Mouse (Mus musculus) embryonic facial prominence, embryonic 14.5 days (tissue): Measurements from ENCODE around the gene Gpat2. TPM values are rescaled to one million over a fixed set of nuclear protein-coding genes. Genes with fewer than 3 reads are reported as not detected.

Source experiments
- ATAC-seq: fragments of 200-750 bp; cut with Nextera tagmentation; 2 replicates; pipeline ENCODE4 v1.8.0; 2017; ENCODE audit warnings: low read depth, moderate number of reproducible peaks, moderate TSS enrichment
- DNase-seq: peaks from one replicate; pipeline ENCODE4 v3.0.0-alpha.2; 2015; ENCODE audit warnings: low spot score
- H3K27ac ChIP-seq: fragments of 300-500 bp; sonication (generic); replicated peaks from 2 replicates; pipeline ENCODE4 v1.5.1; 2014; ENCODE audit warnings: low read depth, mild to moderate bottlenecking, low read length, moderate library complexity
- H3K27me3 ChIP-seq: fragments of 300-500 bp; sonication (generic); replicated peaks from 2 replicates; pipeline ENCODE4 v1.6.1; 2014; ENCODE audit warnings: low read length; ENCODE audit not compliant: control insufficient read depth, insufficient read depth
- H3K36me3 ChIP-seq: fragments of 300-500 bp; sonication (generic); 2 replicates; pipeline ENCODE4 v1.6.1; 2014; ENCODE audit warnings: low read length, mixed read lengths; ENCODE audit not compliant: control insufficient read depth, insufficient read depth
- H3K4me1 ChIP-seq: fragments of 300-500 bp; sonication (generic); 2 replicates; pipeline ENCODE4 v1.6.1; 2014; ENCODE audit warnings: antibody characterized with exemption, low read length; ENCODE audit not compliant: control insufficient read depth, insufficient read depth
- H3K4me2 ChIP-seq: fragments of 300-500 bp; sonication (generic); 2 replicates; pipeline ENCODE4 v1.6.1; 2014; ENCODE audit warnings: low read depth, mild to moderate bottlenecking, low read length, moderate library complexity, mixed read lengths
- H3K4me3 ChIP-seq: fragments of 300-500 bp; sonication (generic); 2 replicates; pipeline ENCODE4 v1.5.1; 2014; ENCODE audit warnings: low read depth, mild to moderate bottlenecking, low read length
- H3K9ac ChIP-seq: fragments of 300-500 bp; sonication (generic); 2 replicates; pipeline ENCODE4 v1.6.1; 2014; ENCODE audit warnings: low read depth, mild to moderate bottlenecking, low read length, moderate library complexity, mixed read lengths
- H3K9me3 ChIP-seq: fragments of 300-500 bp; sonication (generic); 2 replicates; pipeline ENCODE4 v1.6.1; 2016; ENCODE audit warnings: low read length; ENCODE audit not compliant: control insufficient read depth
- WGBS: fragments of 180-500 bp; shearing (Covaris S2); extraction: QIAGEN DNeasy Blood & Tissue Kit; methylation state at CpG from one replicate; pipeline ENCODE4 v1.1.7; 2014; 5-methylcytosine and 5-hydroxymethylcytosine counted together
- polyA plus RNA-seq: library from polyadenylated mRNA; unstranded; fragments of >200 nt; fragmentation: Nextera tagmentation; extraction: Ambion mirVana; gene quantifications from 2 replicates; pipeline ENCODE4 v1.2.1, GENCODE M21; 2014

Gene Gpat2
- polyA plus RNA-seq, 1 experiment from 2014 or later = 0.26 TPM

DNA sequence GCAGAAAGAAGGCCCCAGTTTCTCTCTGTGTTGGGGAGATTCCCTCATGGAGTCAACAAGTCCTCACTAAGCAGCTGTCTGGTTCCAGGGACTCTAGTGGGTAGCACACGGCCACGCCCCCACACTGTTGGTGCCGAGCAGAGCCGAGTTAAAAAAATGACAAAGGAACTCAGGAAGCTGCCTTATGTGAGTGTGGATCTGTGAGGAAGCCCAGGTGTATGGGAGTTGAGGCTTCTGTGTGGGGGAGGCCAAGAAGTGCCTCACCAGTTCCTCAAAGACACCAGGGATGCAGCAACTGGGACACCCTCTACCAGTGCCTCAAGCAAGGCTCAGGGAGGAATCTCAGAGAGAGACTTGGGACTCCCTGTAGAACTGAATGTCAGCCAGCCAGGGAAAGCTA is 54.2 kb downstream of the Gpat2 start:
- no peaks in the 10 kb centered on the region for H3K36me3 ChIP-seq

GRCm38 (mm10) chr2:127479763-127480162 is 54.8 kb downstream of the Gpat2 start:
- Histone ChIP-seq H3K36me3 (no peaks in the 10 kb centered on the region), H3K27ac (no peak overlapping the region), H3K27me3 (peaks cover 49% of the 10 kb centered on the region), H3K4me3 (no peak overlapping the region), H3K4me2 (no peak overlapping the region), H3K4me1 (peaks cover 22% of the 10 kb centered on the region), H3K9me3 (no peaks in the 10 kb centered on the region), H3K9ac (no peak overlapping the region)
- ATAC-seq = no peak
- no peak for DNase-seq
- 65% methylated on average over 10 of the region's 10 CpGs for WGBS

More for the DNA sequence above, 54.2 kb downstream of the Gpat2 start:
- Histone ChIP-seq H3K9ac (no peak overlapping the region), H3K4me3 (no peak overlapping the region), H3K27me3 (peaks cover 43% of the 10 kb centered on the region), H3K4me1 (peaks cover 17% of the 10 kb centered on the region), H3K27ac (no peak overlapping the region), H3K4me2 (no peak overlapping the region), H3K9me3 (no peaks in the 10 kb centered on the region)
- DNase-seq (no peak), ATAC-seq (no peak)
- 80% methylated on average over 4 of the region's 4 CpGs for WGBS

DNA sequence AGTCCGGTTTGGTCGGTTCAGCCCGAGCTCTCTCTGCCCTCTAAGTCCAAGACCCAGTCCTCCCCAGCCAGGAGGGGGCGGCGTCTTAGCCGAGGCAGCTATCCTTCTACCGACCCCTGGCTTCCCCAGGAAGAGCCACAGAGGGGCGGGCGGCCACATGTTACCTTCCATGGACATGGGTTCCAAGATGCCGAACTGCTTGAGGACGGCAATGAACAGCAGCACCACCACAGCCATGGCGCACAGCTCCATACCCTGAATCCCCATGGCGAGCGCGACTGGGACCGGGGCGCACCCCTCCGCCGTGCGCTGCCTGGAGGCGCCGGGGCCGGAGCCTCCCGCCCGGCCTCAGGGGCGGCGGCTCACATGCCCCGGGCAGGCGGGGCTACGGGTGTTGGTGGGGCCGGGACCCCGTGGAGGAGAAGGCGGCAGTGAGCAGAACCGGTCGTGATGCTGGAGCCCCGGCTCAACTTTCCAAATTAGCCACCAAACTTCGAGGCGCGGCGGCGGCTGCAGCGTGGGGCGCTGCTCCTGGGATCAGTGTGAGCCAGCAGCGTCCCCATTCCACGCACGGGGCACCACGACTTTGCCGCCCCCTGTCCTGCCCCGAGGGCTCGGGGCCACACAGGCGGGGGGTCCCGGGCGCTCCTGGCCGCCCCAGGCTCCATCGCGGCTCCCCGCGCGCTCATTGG is 57.0 kb downstream of the Gpat2 start:
- peak overlapping the region; percentile 80 for H3K4me2 ChIP-seq
- peak overlapping the region; percentile 34; the same call in 1 of the 2 replicates for H3K27ac ChIP-seq
- peak; percentile 49 for ATAC-seq
- no peaks in the 10 kb centered on the region for H3K36me3 ChIP-seq
- no peaks in the 10 kb centered on the region for H3K9me3 ChIP-seq
- WGBS = under 1% methylated on average over 35 of the region's 59 CpGs
- DNase-seq = no peak
- H3K9ac ChIP-seq = peak overlapping the region; percentile 67
- peaks cover 26% of the 10 kb centered on the region for H3K4me1 ChIP-seq
- H3K27me3 ChIP-seq = peaks cover 53% of the 10 kb centered on the region
- H3K4me3 ChIP-seq = peak overlapping the region; percentile 55

DNA sequence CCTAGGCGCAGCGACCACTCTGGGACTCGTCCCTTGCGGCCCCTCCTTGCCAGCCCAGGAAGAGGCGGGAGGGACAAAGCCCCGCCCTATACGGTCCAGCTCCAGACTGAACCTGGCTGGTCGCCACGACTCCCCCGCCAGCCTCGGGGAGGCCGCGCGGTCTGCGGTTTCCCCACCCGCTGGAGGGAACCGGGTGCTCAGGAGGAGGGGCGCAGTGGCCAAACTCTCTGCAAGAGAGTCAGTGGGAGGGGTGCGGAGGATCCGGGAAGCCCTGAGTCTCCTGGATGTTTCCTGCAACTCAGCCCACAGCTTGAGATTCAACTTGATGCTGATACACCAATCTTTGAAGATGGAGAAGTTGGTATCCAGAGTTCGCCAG is 57.5 kb downstream of the Gpat2 start:
- peak overlapping the region; percentile 55 for H3K4me3 ChIP-seq
- WGBS = under 1% methylated on average over 15 of the region's 21 CpGs
- H3K9ac ChIP-seq = peak overlapping the region; percentile 67
- peak overlapping the region; percentile 80 for H3K4me2 ChIP-seq
- no peaks in the 10 kb centered on the region for H3K36me3 ChIP-seq
- H3K4me1 ChIP-seq = peaks cover 26% of the 10 kb centered on the region
- H3K27me3 ChIP-seq = peaks cover 53% of the 10 kb centered on the region
- no peak overlapping the region for H3K27ac ChIP-seq
- ATAC-seq (peak; percentile 83), DNase-seq (peak; percentile 92)
- no peaks in the 10 kb centered on the region for H3K9me3 ChIP-seq

GRCm38 (mm10) chr2:127483001-127483400 is 58.0 kb downstream of the Gpat2 start:
- under 1% methylated on average over 20 of the region's 21 CpGs for WGBS
- Histone ChIP-seq H3K36me3 (no peaks in the 10 kb centered on the region), H3K4me1 (peaks cover 26% of the 10 kb centered on the region), H3K27me3 (peaks cover 53% of the 10 kb centered on the region), H3K9me3 (no peaks in the 10 kb centered on the region), H3K9ac (no peak overlapping the region; the same call in 1 of the 2 replicates), H3K27ac (no peak overlapping the region), H3K4me3 (peak overlapping the region; percentile 55), H3K4me2 (peak overlapping the region; percentile 80)
- peak; percentile 54 for DNase-seq
- ATAC-seq = peak; percentile 16; the same call in 1 of the 2 replicates

DNA sequence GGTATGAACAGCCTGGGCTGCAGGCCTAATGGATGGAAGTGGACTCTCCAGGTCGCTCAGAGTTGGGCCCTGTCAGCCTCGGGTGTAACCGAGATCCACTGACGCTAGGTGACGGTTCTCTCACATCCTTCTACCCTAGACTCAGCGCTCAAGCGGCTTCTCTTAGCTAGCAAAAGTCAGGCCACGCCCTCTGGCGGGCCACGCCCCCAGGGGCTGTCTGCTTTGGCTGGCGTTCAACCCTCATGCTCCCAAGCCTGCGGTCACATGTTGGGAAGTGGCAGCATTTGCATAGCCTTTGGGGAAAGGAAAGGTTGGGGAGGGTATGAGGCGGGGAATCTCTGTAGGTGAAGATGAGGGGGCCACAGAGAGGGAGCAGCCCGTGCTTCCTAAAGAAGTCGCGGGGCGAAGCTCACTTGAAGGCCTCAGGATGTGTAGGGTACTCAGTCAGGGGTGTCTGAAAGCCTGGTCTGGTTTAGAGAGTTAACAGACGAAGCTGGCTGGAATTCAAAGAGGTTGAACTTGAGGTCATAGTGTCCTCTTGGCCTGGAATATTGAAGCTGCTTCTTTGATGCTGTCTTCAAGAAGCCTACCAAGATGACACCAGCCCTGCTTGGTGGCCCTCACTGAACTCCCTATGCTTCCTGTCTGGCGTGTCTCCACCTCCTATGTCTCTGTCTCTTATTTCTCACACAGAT is 59.6 kb downstream of the Gpat2 start:
- WGBS = 4% methylated on average over 19 of the region's 19 CpGs
- Histone ChIP-seq H3K4me2 (peak overlapping the region; percentile 53), H3K27me3 (peaks cover 51% of the 10 kb centered on the region), H3K4me3 (peak overlapping the region; percentile 20), H3K4me1 (peaks cover 26% of the 10 kb centered on the region), H3K9me3 (no peaks in the 10 kb centered on the region), H3K27ac (no peak overlapping the region), H3K36me3 (no peaks in the 10 kb centered on the region), H3K9ac (no peak overlapping the region; the same call in 1 of the 2 replicates)
- DNase-seq = peak; percentile 86
- peak; percentile 62 for ATAC-seq

Other genes starting within 250 kb of the Gpat2 start
- gene 1810024B03Rik, start 216.9 kb upstream of the Gpat2 start, polyA plus RNA-seq = 1.8 and 2.5 TPM in 2 replicates
- 54.6 and 68.6 TPM in 2 replicates for gene Snrnp200, start 216.8 kb upstream of the Gpat2 start, polyA plus RNA-seq
- 58.5 and 60.5 TPM in 2 replicates for gene Ciao1, start 177.4 kb upstream of the Gpat2 start, polyA plus RNA-seq
- 25.6 and 25.9 TPM in 2 replicates for gene Tmem127, start 177.3 kb upstream of the Gpat2 start, polyA plus RNA-seq
- 81.0 and 85.5 TPM in 2 replicates for gene Stard7, start 155.0 kb upstream of the Gpat2 start, polyA plus RNA-seq
- gene Dusp2, start 89.0 kb upstream of the Gpat2 start, polyA plus RNA-seq = 7.1 and 7.4 TPM in 2 replicates
- gene Astl, start 86.6 kb upstream of the Gpat2 start, polyA plus RNA-seq = 0.09 and 0.14 TPM in 2 replicates
- 0.51 and 0.72 TPM in 2 replicates for gene Adra2b, start 62.0 kb upstream of the Gpat2 start, polyA plus RNA-seq
- 16.6 and 19.3 TPM in 2 replicates for gene Fahd2a, start 19.4 kb downstream of the Gpat2 start, polyA plus RNA-seq
- gene Kcnip3, start 96.9 kb downstream of the Gpat2 start, polyA plus RNA-seq = 5.6 and 6.1 TPM in 2 replicates
- 3.3 and 4.1 TPM in 2 replicates for gene Prom2, start 116.3 kb downstream of the Gpat2 start, polyA plus RNA-seq
- gene Zfp661, start 161.9 kb downstream of the Gpat2 start, polyA plus RNA-seq = 4.0 and 5.1 TPM in 2 replicates
- gene Mrps5, start 162.0 kb downstream of the Gpat2 start, polyA plus RNA-seq = 109 and 113 TPM in 2 replicates
- gene Mal, start 231.5 kb downstream of the Gpat2 start, polyA plus RNA-seq = 9.4 and 33.6 TPM in 2 replicates